Mouse (Mus musculus): ENCODE results near the gene Tdp2. TPM values are rescaled to one million over a fixed set of nuclear protein-coding genes. Genes with fewer than 3 reads are reported as not detected.

Gene Tdp2
- polyA plus RNA-seq, 1 experiment from 2014 or later = 58.9 TPM

DNA sequence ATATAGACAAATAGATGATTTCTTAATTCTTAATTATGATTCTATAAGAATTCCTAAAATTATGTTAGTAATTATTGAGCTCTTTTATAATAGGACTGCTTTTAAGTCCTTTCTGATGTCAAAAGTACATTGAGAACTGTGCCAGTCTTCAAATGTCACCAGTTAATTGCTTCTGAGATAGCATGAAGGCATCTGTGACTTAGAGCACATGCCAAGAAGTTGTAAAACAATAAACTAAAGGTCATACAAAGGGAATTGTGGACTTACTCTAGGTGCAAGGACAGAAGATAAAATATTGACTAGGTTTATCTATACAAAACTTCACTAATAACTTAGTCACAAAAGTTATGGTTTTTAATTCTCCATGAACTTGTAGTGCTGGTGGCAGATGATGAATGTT, 27.6 kb downstream of the Tdp2 start:
- no peaks in the 10 kb centered on the region for H3K36me3 ChIP-seq (ENCODE audit: control insufficient read depth, insufficient read depth, low read length)
- no peaks in the 10 kb centered on the region for H3K9me3 ChIP-seq (ENCODE audit: control insufficient read depth, low read length)
- DNase-seq (ENCODE audit: low spot score) = no peak
- H3K4me2 ChIP-seq (ENCODE audit: low read length) = no peak overlapping the region
- H3K4me3 ChIP-seq (ENCODE audit: low read depth, low read length) = no peak overlapping the region
- no peak overlapping the region for H3K27ac ChIP-seq (ENCODE audit: low read depth)
- H3K4me1 ChIP-seq (replicated peaks; ENCODE audit: control insufficient read depth, insufficient read depth, low read length) = no peaks in the 10 kb centered on the region; the same call in 1 of the 2 replicates
- no peaks in the 10 kb centered on the region for H3K27me3 ChIP-seq (replicated peaks; ENCODE audit: control insufficient read depth, insufficient read depth, low read length)
- peak; percentile 56; the same call in 1 of the 2 replicates for ATAC-seq (replicated peaks; ENCODE audit: low FRiP score, low TSS enrichment, low read depth)
- H3K9ac ChIP-seq (ENCODE audit: low read length) = no peak overlapping the region

DNA sequence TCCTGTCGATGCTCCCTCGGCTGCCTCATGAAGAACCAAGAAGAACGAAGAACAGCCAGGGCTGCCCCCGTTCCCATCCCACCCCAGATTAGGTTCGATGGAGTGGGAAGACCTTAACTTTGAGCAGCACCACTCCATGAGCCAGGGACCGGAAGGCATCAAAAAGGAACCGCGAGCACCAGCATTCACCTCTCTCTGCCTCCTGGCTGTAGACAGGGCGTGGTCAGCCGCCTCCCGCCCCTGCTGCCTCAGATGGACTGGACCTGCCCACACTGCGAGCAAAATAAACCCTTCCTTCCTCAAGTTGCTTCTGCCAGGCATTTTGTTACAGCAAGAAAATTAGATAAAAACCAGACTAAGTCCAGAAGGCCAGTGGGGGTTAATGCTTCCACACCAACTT, 29.6 kb downstream of the Tdp2 start:
- 64% methylated on average over 12 of the region's 12 CpGs for WGBS
- no peaks in the 10 kb centered on the region; the same call in 1 of the 2 replicates for H3K4me1 ChIP-seq (replicated peaks; ENCODE audit: control insufficient read depth, insufficient read depth, low read length)
- H3K4me3 ChIP-seq (ENCODE audit: low read depth, low read length) = no peak overlapping the region
- no peak overlapping the region for H3K27ac ChIP-seq (ENCODE audit: low read depth)
- DNase-seq (ENCODE audit: low spot score) (no peak), ATAC-seq (replicated peaks; ENCODE audit: low FRiP score, low TSS enrichment, low read depth) (no peak)
- H3K27me3 ChIP-seq (replicated peaks; ENCODE audit: control insufficient read depth, insufficient read depth, low read length) = no peaks in the 10 kb centered on the region
- H3K36me3 ChIP-seq (ENCODE audit: control insufficient read depth, insufficient read depth, low read length) = no peaks in the 10 kb centered on the region
- H3K9ac ChIP-seq (ENCODE audit: low read length) = no peak overlapping the region
- H3K9me3 ChIP-seq (ENCODE audit: control insufficient read depth, low read length) = no peaks in the 10 kb centered on the region
- no peak overlapping the region for H3K4me2 ChIP-seq (ENCODE audit: low read length)

DNA sequence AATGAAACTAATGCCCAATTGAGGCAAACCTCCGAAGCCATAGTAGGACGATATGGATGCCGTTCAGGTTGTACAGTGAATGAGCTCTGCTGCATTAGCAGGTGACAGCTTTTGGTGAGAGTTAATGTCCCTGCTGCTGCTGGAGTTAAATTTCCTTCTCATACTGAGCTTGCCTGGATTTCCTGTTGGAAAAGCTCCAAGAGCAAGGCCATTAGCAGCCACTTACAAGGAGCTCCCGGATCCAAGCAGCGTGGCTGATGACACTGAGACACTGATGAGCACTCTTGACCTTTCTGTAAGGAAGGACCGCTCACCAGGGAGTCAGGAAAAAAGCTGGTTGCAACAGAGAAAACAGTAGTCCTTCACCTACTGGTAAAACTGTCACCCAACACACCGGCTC, 30.5 kb downstream of the Tdp2 start:
- no peak for DNase-seq (ENCODE audit: low spot score)
- H3K27me3 ChIP-seq (replicated peaks; ENCODE audit: control insufficient read depth, insufficient read depth, low read length) = no peaks in the 10 kb centered on the region

GRCm38 (mm10) chr13:24862520-24862919, 31.0 kb downstream of the Tdp2 start:
- H3K4me2 ChIP-seq (ENCODE audit: low read length) = no peak overlapping the region
- H3K27me3 ChIP-seq (replicated peaks; ENCODE audit: control insufficient read depth, insufficient read depth, low read length) = no peaks in the 10 kb centered on the region
- H3K9ac ChIP-seq (ENCODE audit: low read length) = no peak overlapping the region
- H3K4me1 ChIP-seq (replicated peaks; ENCODE audit: control insufficient read depth, insufficient read depth, low read length) = no peaks in the 10 kb centered on the region; the same call in 1 of the 2 replicates
- no peak overlapping the region for H3K4me3 ChIP-seq (ENCODE audit: low read depth, low read length)
- no peaks in the 10 kb centered on the region for H3K9me3 ChIP-seq (ENCODE audit: control insufficient read depth, low read length)
- ATAC-seq (replicated peaks; ENCODE audit: low FRiP score, low TSS enrichment, low read depth) = no peak
- WGBS = 73% methylated on average over 7 of the region's 7 CpGs
- DNase-seq (ENCODE audit: low spot score) = no peak
- no peak overlapping the region for H3K27ac ChIP-seq (ENCODE audit: low read depth)
- no peaks in the 10 kb centered on the region for H3K36me3 ChIP-seq (ENCODE audit: control insufficient read depth, insufficient read depth, low read length)

More for the DNA sequence above, 30.5 kb downstream of the Tdp2 start:
- H3K27ac ChIP-seq (ENCODE audit: low read depth) = no peak overlapping the region
- H3K4me1 ChIP-seq (replicated peaks; ENCODE audit: control insufficient read depth, insufficient read depth, low read length) = no peaks in the 10 kb centered on the region; the same call in 1 of the 2 replicates
- ATAC-seq (replicated peaks; ENCODE audit: low FRiP score, low TSS enrichment, low read depth) = no peak
- no peak overlapping the region for H3K9ac ChIP-seq (ENCODE audit: low read length)
- no peak overlapping the region for H3K4me3 ChIP-seq (ENCODE audit: low read depth, low read length)
- no peak overlapping the region for H3K4me2 ChIP-seq (ENCODE audit: low read length)
- WGBS = 48% methylated on average over 7 of the region's 7 CpGs
- H3K36me3 ChIP-seq (ENCODE audit: control insufficient read depth, insufficient read depth, low read length) = no peaks in the 10 kb centered on the region
- H3K9me3 ChIP-seq (ENCODE audit: control insufficient read depth, low read length) = no peaks in the 10 kb centered on the region

- Histone ChIP-seq H3K4me1 (replicated peaks; ENCODE audit: control insufficient read depth, insufficient read depth, low read length) (no peaks in the 10 kb centered on the region; the same call in 1 of the 2 replicates), H3K36me3 (ENCODE audit: control insufficient read depth, insufficient read depth, low read length) (no peaks in the 10 kb centered on the region), H3K27me3 (replicated peaks; ENCODE audit: control insufficient read depth, insufficient read depth, low read length) (no peaks in the 10 kb centered on the region), H3K9me3 (ENCODE audit: control insufficient read depth, low read length) (no peaks in the 10 kb centered on the region), H3K4me2 (ENCODE audit: low read length) (no peak overlapping the region), H3K9ac (ENCODE audit: low read length) (no peak overlapping the region), H3K4me3 (ENCODE audit: low read depth, low read length) (no peak overlapping the region), H3K27ac (ENCODE audit: low read depth) (no peak overlapping the region)
- WGBS = 43% methylated on average over 9 of the region's 9 CpGs
- ATAC-seq (replicated peaks; ENCODE audit: low FRiP score, low TSS enrichment, low read depth) (no peak), DNase-seq (ENCODE audit: low spot score) (no peak)
Observed at GRCm38 (mm10) chr13:24866430-24867402, 35.2 kb downstream of the Tdp2 start.

DNA sequence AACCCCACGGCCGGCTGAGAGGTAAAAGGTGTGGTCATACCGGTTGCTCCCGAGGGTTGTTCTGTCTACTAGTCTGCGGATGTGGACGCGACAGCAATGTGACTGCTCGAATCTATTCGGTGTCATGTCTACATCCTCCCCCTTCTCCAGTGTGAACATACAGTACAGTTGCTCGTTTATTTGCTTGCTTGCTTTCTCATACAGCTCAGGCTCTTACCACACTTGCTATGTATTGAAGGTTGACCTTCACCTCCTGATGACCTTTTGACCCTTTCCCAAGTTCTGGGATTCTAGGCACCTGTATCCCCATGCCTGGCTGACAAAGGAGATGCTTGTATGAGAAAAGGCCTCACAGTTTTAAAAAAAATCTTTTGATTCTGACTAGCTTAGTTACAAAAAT, 36.3 kb downstream of the Tdp2 start:
- Histone ChIP-seq H3K4me3 (ENCODE audit: low read depth, low read length) (no peak overlapping the region), H3K27ac (ENCODE audit: low read depth) (no peak overlapping the region), H3K4me2 (ENCODE audit: low read length) (no peak overlapping the region), H3K27me3 (replicated peaks; ENCODE audit: control insufficient read depth, insufficient read depth, low read length) (no peaks in the 10 kb centered on the region), H3K9me3 (ENCODE audit: control insufficient read depth, low read length) (no peaks in the 10 kb centered on the region), H3K9ac (ENCODE audit: low read length) (no peak overlapping the region), H3K36me3 (ENCODE audit: control insufficient read depth, insufficient read depth, low read length) (no peaks in the 10 kb centered on the region), H3K4me1 (replicated peaks; ENCODE audit: control insufficient read depth, insufficient read depth, low read length) (no peaks in the 10 kb centered on the region)
- DNase-seq (ENCODE audit: low spot score) (no peak), ATAC-seq (replicated peaks; ENCODE audit: low FRiP score, low TSS enrichment, low read depth) (no peak)
- WGBS = 89% methylated on average over 10 of the region's 10 CpGs

- no peaks in the 10 kb centered on the region for H3K4me1 ChIP-seq (replicated peaks; ENCODE audit: control insufficient read depth, insufficient read depth, low read length)
- 91% methylated on average over 7 of the region's 7 CpGs for WGBS
- no peak overlapping the region for H3K27ac ChIP-seq (ENCODE audit: low read depth)
- no peak overlapping the region for H3K4me2 ChIP-seq (ENCODE audit: low read length)
- H3K36me3 ChIP-seq (ENCODE audit: control insufficient read depth, insufficient read depth, low read length) = no peaks in the 10 kb centered on the region
- no peak overlapping the region for H3K4me3 ChIP-seq (ENCODE audit: low read depth, low read length)
- ATAC-seq (replicated peaks; ENCODE audit: low FRiP score, low TSS enrichment, low read depth) (no peak), DNase-seq (ENCODE audit: low spot score) (no peak)
- no peaks in the 10 kb centered on the region for H3K9me3 ChIP-seq (ENCODE audit: control insufficient read depth, low read length)
- H3K9ac ChIP-seq (ENCODE audit: low read length) = no peak overlapping the region
- H3K27me3 ChIP-seq (replicated peaks; ENCODE audit: control insufficient read depth, insufficient read depth, low read length) = no peaks in the 10 kb centered on the region
Observed at GRCm38 (mm10) chr13:24868233-24868632, 36.8 kb downstream of the Tdp2 start.

DNA sequence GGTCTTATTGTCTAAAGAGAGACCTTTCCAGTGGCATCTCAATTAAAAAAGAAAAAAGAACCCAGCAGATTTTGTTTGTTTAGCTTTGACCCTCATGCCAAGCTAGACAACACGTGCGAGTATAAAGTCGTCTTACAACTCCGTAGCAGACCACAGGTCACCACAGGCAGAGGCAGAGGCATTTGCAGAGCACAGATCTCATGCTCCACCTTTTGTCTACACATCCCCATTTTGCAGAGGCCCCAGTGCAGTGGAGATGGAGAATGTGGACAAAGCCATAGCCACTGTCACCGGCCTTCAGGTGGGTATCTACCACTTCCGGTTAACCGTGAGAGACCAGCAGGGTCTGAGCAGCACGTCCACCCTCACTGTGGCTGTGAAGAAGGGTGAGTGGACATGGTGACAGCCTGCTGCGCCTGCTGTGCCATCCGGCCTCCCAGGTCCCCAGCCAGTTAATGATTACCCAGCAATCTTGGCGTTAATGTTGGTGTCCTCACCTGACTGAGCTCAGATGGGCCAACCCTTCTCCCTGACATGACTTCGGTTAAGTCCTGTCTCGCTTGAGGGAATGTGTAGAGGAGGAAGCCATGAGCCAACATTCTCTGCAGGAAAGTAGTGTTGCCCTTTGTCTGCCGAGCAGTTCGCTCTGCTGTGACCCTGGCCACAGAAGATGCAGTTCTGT, 48.0 kb downstream of the Tdp2 start:
- Histone ChIP-seq H3K27ac (ENCODE audit: low read depth) (no peak overlapping the region), H3K9ac (ENCODE audit: low read length) (no peak overlapping the region), H3K27me3 (replicated peaks; ENCODE audit: control insufficient read depth, insufficient read depth, low read length) (no peaks in the 10 kb centered on the region), H3K36me3 (ENCODE audit: control insufficient read depth, insufficient read depth, low read length) (no peaks in the 10 kb centered on the region), H3K4me2 (ENCODE audit: low read length) (no peak overlapping the region), H3K4me1 (replicated peaks; ENCODE audit: control insufficient read depth, insufficient read depth, low read length) (no peaks in the 10 kb centered on the region), H3K9me3 (ENCODE audit: control insufficient read depth, low read length) (peaks cover 2% of the 10 kb centered on the region; the same call in 1 of the 2 replicates), H3K4me3 (ENCODE audit: low read depth, low read length) (no peak overlapping the region)
- DNase-seq (ENCODE audit: low spot score) (peak; percentile 57), ATAC-seq (replicated peaks; ENCODE audit: low FRiP score, low TSS enrichment, low read depth) (peak; percentile 78)
- 77% methylated on average over 15 of the region's 15 CpGs for WGBS

All from intestine, embryonic 14.5 days (tissue).